Mouse (Mus musculus) midbrain, embryonic 14.5 days (tissue): ENCODE data around the gene BC048679. TPM values are rescaled to one million over a fixed set of nuclear protein-coding genes. Genes with fewer than 3 reads are reported as not detected.
"Not testable (repeated sequence)": the region's sequence is repeated elsewhere in the genome, so short reads cannot be mapped to it uniquely, and the experiment has no call there.

Experiments
- ATAC-seq: fragments of 200-750 bp; cut with Nextera tagmentation; 2 replicates; pipeline ENCODE4 v1.8.0; 2017; ENCODE audit warnings: moderate number of reproducible peaks, moderate library complexity; ENCODE audit not compliant: low FRiP score, low TSS enrichment
- DNase-seq: peaks from one replicate; pipeline ENCODE4 v3.0.0-alpha.2; 2015
- H3K27ac ChIP-seq: fragments of 300-500 bp; sonication (generic); replicated peaks from 2 replicates; pipeline ENCODE4 v1.5.1; 2014; ENCODE audit warnings: mild to moderate bottlenecking, low read depth, low read length, moderate library complexity
- H3K27me3 ChIP-seq: fragments of 300-500 bp; sonication (generic); 2 replicates; pipeline ENCODE4 v1.6.1; 2014; ENCODE audit warnings: low read length, control low read depth, mixed read lengths; ENCODE audit not compliant: control insufficient read depth, insufficient read depth
- H3K36me3 ChIP-seq: fragments of 300-500 bp; sonication (generic); 2 replicates; pipeline ENCODE4 v1.6.1; 2014; ENCODE audit warnings: low read length, control low read depth; ENCODE audit not compliant: control insufficient read depth, insufficient read depth
- H3K4me1 ChIP-seq: fragments of 300-500 bp; sonication (generic); 2 replicates; pipeline ENCODE4 v1.6.1; 2014; ENCODE audit warnings: mild to moderate bottlenecking, antibody characterized with exemption, low read length, control low read depth; ENCODE audit not compliant: control insufficient read depth, insufficient read depth
- H3K4me2 ChIP-seq: fragments of 300-500 bp; sonication (generic); 2 replicates; pipeline ENCODE4 v1.6.1; 2014; ENCODE audit warnings: mild to moderate bottlenecking, low read length, moderate library complexity
- H3K4me3 ChIP-seq: fragments of 300-500 bp; sonication (generic); replicated peaks from 2 replicates; pipeline ENCODE4 v1.5.1; 2014; ENCODE audit warnings: low read depth, low read length
- H3K9ac ChIP-seq: fragments of 300-500 bp; sonication (generic); replicated peaks from 2 replicates; pipeline ENCODE4 v1.6.1; 2014; ENCODE audit warnings: mild to moderate bottlenecking, low read length, moderate library complexity
- H3K9me3 ChIP-seq: fragments of 300-500 bp; sonication (generic); 2 replicates; pipeline ENCODE4 v1.6.1; 2016; ENCODE audit warnings: low read length, control low read depth, mixed read lengths; ENCODE audit not compliant: control insufficient read depth
- WGBS: fragments of 180-500 bp; shearing (Covaris S2); extraction: QIAGEN DNeasy Blood & Tissue Kit; methylation state at CpG from one replicate; pipeline ENCODE4 v1.1.7; 2014; 5-methylcytosine and 5-hydroxymethylcytosine counted together
- polyA plus RNA-seq: library from polyadenylated mRNA; unstranded; fragments of >200 nt; fragmentation: Nextera tagmentation; extraction: Ambion mirVana; gene quantifications from 2 replicates; pipeline ENCODE4 v1.2.1, GENCODE M21; 2014

The BC048679 gene
- polyA plus RNA-seq, 1 experiment from 2014 or later, result not detected

GRCm38 (mm10) chr7:81489649-81490048, 8.4 kb downstream of the BC048679 start:
- 9% methylated on average over 9 of the region's 9 CpGs for WGBS
- ATAC-seq, result no peak

DNA sequence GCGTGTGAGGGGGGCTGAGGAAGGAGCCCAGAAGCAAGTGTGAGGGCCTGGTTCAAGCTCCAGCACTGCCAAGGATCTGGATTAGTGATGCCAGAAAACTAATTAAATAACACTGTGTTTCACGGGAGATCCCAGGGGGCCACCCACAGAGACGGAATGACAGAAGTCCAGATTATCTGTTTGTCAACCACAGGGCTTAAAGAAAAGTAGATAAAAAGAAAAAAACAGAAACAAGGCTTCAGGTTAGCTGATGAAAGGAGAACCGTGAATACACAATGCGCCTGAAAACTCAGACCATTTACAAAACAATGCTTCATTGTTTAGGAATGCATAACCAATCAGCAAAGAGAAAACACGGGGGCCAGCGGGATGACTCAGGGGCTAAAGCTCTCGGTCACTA, 17.3 kb downstream of the BC048679 start:
- Histone ChIP-seq H3K9ac (no peak overlapping the region), H3K4me3 (no peak overlapping the region), H3K4me1 (no peaks in the 10 kb centered on the region), H3K36me3 (peaks cover 47% of the 10 kb centered on the region), H3K27ac (no peak overlapping the region), H3K27me3 (0 out of 2 replicates have a peak, but pooled peaks cover 4% of the 10 kb centered on the region), H3K4me2 (no peak overlapping the region), H3K9me3 (no peaks in the 10 kb centered on the region)
- under 1% methylated on average over 7 of the region's 8 CpGs for WGBS
- DNase-seq, result peak; percentile 46
- no peak for ATAC-seq

More at GRCm38 (mm10) chr7:81489649-81490048, 8.4 kb downstream of the BC048679 start:
- Histone ChIP-seq H3K4me1 (peaks cover 22% of the 10 kb centered on the region), H3K9me3 (no peaks in the 10 kb centered on the region), H3K36me3 (peaks cover under 1% of the 10 kb centered on the region; the same call in 1 of the 2 replicates), H3K27me3 (no peaks in the 10 kb centered on the region), H3K9ac (no peak overlapping the region), H3K4me3 (no peak overlapping the region), H3K27ac (no peak overlapping the region), H3K4me2 (no peak overlapping the region)
- no peak for DNase-seq

GRCm38 (mm10) chr7:81479531-81480090, 18.5 kb downstream of the BC048679 start:
- Histone ChIP-seq H3K4me2 (no peak overlapping the region), H3K4me1 (no peaks in the 10 kb centered on the region), H3K9me3 (no peaks in the 10 kb centered on the region), H3K9ac (no peak overlapping the region), H3K27ac (no peak overlapping the region), H3K27me3 (0 out of 2 replicates have a peak, but pooled peaks cover 4% of the 10 kb centered on the region), H3K4me3 (no peak overlapping the region), H3K36me3 (peaks cover 58% of the 10 kb centered on the region)
- ATAC-seq (no peak), DNase-seq (no peak)
- WGBS, result 81% methylated on average over 3 of the region's 3 CpGs

DNA sequence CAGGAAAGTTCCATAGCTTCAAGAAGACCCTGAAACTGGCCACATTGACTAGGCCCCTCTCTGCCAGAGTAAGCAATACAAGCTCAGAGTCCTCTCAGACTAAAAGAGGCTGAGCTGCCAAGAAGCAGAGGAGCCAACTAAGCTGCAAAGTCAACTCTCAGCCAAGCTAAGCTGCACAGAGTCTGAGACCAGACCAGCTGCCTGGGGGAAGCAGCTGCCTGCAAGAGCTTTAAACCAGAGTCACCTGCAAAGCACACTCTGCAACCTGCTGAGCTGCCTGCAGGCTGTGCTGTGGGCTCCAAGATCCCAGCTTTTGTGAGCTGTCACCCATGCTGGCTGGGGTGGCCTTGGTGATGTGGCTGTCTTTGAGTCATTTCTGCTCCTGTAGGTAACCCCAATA, 19.8 kb downstream of the BC048679 start:
- H3K4me1 ChIP-seq, DNase-seq, H3K9me3 ChIP-seq: not testable (repeated sequence)

GRCm38 (mm10) chr7:81476833-81477232, 21.2 kb downstream of the BC048679 start:
- Histone ChIP-seq H3K9me3 (no peaks in the 10 kb centered on the region), H3K27me3 (0 out of 2 replicates have a peak, but pooled peaks cover 4% of the 10 kb centered on the region), H3K9ac (no peak overlapping the region), H3K4me3 (no peak overlapping the region), H3K4me1 (no peaks in the 10 kb centered on the region), H3K36me3 (peaks cover 64% of the 10 kb centered on the region), H3K4me2 (0 out of 2 replicates have a peak overlapping the region, but pooled peaks have one; percentile 6), H3K27ac (no peak overlapping the region)
- ATAC-seq (peak; percentile 27; the same call in 1 of the 2 replicates), DNase-seq (peak; percentile 65)
- 7% methylated on average over 24 of the region's 24 CpGs for WGBS

More for the DNA sequence above, 19.8 kb downstream of the BC048679 start:
- not testable (repeated sequence) for H3K4me3 ChIP-seq, H3K27ac ChIP-seq, H3K9ac ChIP-seq, ATAC-seq, H3K27me3 ChIP-seq, H3K4me2 ChIP-seq
- peaks cover 56% of the 10 kb centered on the region for H3K36me3 ChIP-seq

DNA sequence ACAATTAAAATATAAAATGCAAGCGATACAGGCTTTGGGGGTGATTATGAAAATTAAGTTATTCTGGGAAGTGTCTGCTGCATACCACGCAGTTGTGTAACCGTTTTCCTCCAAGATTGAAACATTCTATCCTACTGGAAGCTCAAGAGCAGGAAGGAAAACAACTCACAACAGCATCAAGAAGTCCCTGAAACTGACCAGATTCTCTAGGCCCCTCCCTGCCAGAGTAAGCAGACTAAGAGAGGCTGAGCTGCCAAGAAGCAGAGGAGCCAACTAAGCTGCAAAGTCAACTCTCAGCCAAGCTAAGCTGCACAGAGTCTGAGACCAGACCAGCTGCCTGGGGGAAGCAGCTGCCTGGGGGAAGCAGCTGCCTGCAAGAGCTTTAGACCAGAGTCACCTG, 22.9 kb downstream of the BC048679 start:
- Histone ChIP-seq H3K27me3 (0 out of 2 replicates have a peak, but pooled peaks cover 4% of the 10 kb centered on the region), H3K4me2 (no peak overlapping the region), H3K27ac (no peak overlapping the region), H3K36me3 (peaks cover 78% of the 10 kb centered on the region), H3K4me1 (no peaks in the 10 kb centered on the region), H3K4me3 (no peak overlapping the region), H3K9me3 (no peaks in the 10 kb centered on the region), H3K9ac (no peak overlapping the region)
- 84% methylated on average over 3 of the region's 3 CpGs for WGBS
- ATAC-seq, result no peak
- no peak for DNase-seq

DNA sequence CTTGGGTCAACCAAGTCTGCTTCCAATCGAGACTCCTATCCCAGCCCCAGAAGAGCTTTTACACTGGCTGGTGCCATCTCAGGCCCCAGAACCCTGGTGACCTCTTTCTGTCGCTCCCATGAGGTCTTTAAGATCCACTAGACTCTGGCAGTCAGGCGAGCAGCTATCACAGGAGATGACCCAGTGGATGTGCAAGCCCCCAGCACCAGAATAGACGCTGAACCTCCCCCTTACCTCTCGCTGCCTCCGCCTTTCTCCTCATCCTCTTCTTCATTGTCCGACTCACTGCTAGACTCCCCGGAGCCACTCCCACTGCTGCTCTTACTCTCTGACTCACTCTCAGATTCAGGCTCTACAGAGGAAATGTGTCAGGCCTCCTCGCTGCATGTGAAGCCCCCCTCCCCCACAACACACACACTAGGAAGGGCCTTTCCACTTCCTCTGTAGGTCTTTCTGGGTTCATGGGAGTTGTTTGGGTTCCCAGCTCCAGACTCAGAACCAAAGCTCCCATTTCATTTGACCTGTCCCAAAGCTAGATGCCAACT, 33.1 kb downstream of the BC048679 start:
- DNase-seq, result no peak
- WGBS, result 78% methylated on average over 9 of the region's 9 CpGs
- H3K9me3 ChIP-seq, result no peaks in the 10 kb centered on the region
- H3K36me3 ChIP-seq, result peaks cover 79% of the 10 kb centered on the region
- H3K4me1 ChIP-seq, result no peaks in the 10 kb centered on the region
- no peak overlapping the region for H3K9ac ChIP-seq
- H3K27me3 ChIP-seq, result no peaks in the 10 kb centered on the region
- no peak overlapping the region for H3K4me3 ChIP-seq
- no peak for ATAC-seq
- no peak overlapping the region for H3K4me2 ChIP-seq
- no peak overlapping the region for H3K27ac ChIP-seq

DNA sequence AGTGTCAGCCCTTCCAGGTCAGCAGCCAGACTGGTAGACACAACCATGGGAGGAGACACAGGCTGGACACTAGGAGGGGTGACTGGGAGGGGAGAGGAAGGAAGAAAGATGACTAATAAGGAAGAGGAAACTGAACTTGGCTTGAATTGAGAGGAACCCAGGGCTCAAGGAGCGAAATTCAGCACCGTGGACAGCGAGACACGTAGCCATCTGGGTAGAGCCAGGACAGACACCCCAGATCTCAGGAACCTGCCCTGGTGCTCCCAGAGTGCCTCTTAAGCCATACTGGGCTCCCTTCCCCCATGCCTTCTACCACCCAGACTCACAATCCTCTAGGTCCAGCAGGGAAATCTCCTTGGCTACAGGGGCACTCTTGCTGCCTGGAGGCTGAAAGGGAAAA, 34.0 kb downstream of the BC048679 start:
- peaks cover 73% of the 10 kb centered on the region for H3K36me3 ChIP-seq
- ATAC-seq (no peak), DNase-seq (peak; percentile 32)
- H3K9ac ChIP-seq, result no peak overlapping the region
- H3K4me3 ChIP-seq, result no peak overlapping the region
- H3K4me2 ChIP-seq, result no peak overlapping the region
- WGBS, result 9% methylated on average over 4 of the region's 4 CpGs
- no peaks in the 10 kb centered on the region for H3K27me3 ChIP-seq
- no peak overlapping the region for H3K27ac ChIP-seq
- H3K9me3 ChIP-seq, result no peaks in the 10 kb centered on the region
- H3K4me1 ChIP-seq, result no peaks in the 10 kb centered on the region

GRCm38 (mm10) chr7:81462815-81463214, 35.3 kb downstream of the BC048679 start:
- Histone ChIP-seq H3K4me2 (no peak overlapping the region), H3K27ac (no peak overlapping the region), H3K9ac (no peak overlapping the region), H3K9me3 (no peaks in the 10 kb centered on the region), H3K4me1 (no peaks in the 10 kb centered on the region), H3K27me3 (no peaks in the 10 kb centered on the region), H3K36me3 (peaks cover 69% of the 10 kb centered on the region), H3K4me3 (no peak overlapping the region)
- 84% methylated on average over 3 of the region's 3 CpGs for WGBS
- ATAC-seq (no peak), DNase-seq (no peak)
